Mouse (Mus musculus): ENCODE data around the gene Fbxo34.

- no peak for TF ChIP-seq POLR2A (IDR thresholded peaks at IDR 0.05; ENCODE audit: insufficient read depth, low read depth, low read length)
- TF ChIP-seq CTCF (IDR thresholded peaks at IDR 0.05; ENCODE audit: insufficient read depth, low read depth, low read length) = no peak
These were observed 71.4 kb downstream of the Fbxo34 start for GRCm38 (mm10) chr14:47521609-47522008.
